Mouse (Mus musculus): ENCODE measurements around the gene Grsf1. TPM values are rescaled to one million over a fixed set of nuclear protein-coding genes. Genes with fewer than 3 reads are reported as not detected.

Gene Grsf1
- polyA plus RNA-seq, 1 experiment from 2014 or later, result 18.5 TPM

- Histone ChIP-seq H3K27me3 (ENCODE audit: control insufficient read depth, insufficient read depth, low read depth, low read length) (no peaks in the 10 kb centered on the region; the same call in 1 of the 2 replicates), H3K9me3 (replicated peaks; ENCODE audit: control insufficient read depth, low read length) (no peaks in the 10 kb centered on the region), H3K4me2 (ENCODE audit: low read depth, low read length) (no peak overlapping the region), H3K9ac (ENCODE audit: low read depth, low read length) (no peak overlapping the region), H3K36me3 (ENCODE audit: control insufficient read depth, insufficient read depth) (no peaks in the 10 kb centered on the region), H3K4me3 (ENCODE audit: low read depth, low read length) (no peak overlapping the region), H3K27ac (ENCODE audit: low read length) (peak overlapping the region; percentile 70), H3K4me1 (ENCODE audit: control insufficient read depth, low read depth, low read length) (no peaks in the 10 kb centered on the region; the same call in none of the 2 replicates)
- peak; percentile 70 for ATAC-seq (ENCODE audit: low read depth)
- 55% methylated on average over 10 of the region's 10 CpGs for WGBS (ENCODE audit: insufficient replicate concordance)
Observed at GRCm38 (mm10) chr5:88690681-88691505, 14.9 kb upstream of the Grsf1 start.

DNA sequence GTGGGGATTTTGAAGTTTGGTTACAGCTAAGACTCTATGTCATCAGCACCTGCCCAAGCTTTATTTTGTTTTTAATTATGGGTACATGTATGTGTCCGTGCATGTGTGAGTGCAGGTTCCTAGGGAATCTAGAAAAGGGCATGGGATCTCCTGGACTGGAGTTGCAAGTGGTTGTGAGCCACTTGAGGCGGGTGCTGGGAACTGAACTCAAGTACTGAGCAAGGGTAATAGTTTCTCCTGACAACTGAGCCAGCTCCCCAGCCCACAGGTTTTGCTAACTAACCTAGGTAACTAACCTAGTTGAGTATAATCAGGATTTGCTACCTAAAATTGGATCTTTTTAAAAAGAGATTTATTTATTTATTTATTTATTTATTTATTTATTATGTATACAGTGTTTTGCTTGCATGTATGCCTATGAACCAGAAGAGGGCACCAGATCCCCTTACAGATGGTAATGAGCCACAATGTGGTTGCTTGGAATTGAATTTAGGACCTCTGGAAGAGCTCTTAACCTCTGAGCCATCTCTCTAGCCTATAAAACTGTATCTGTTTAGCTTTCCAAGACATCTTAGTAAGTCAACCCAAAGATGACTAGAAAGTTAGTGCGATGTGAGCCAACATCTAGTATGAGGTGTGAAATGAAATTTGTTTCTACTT, 13.4 kb upstream of the Grsf1 start:
- H3K4me3 ChIP-seq (ENCODE audit: low read depth, low read length), result no peak overlapping the region
- WGBS (ENCODE audit: insufficient replicate concordance), result 62% methylated on average over 3 of the region's 3 CpGs
- H3K9me3 ChIP-seq (replicated peaks; ENCODE audit: control insufficient read depth, low read length), result no peaks in the 10 kb centered on the region
- no peaks in the 10 kb centered on the region; the same call in none of the 2 replicates for H3K4me1 ChIP-seq (ENCODE audit: control insufficient read depth, low read depth, low read length)
- no peak overlapping the region for H3K9ac ChIP-seq (ENCODE audit: low read depth, low read length)
- H3K36me3 ChIP-seq (ENCODE audit: control insufficient read depth, insufficient read depth), result no peaks in the 10 kb centered on the region
- H3K27me3 ChIP-seq (ENCODE audit: control insufficient read depth, insufficient read depth, low read depth, low read length), result peaks cover 4% of the 10 kb centered on the region
- ATAC-seq (ENCODE audit: low read depth), result no peak
- no peak overlapping the region for H3K4me2 ChIP-seq (ENCODE audit: low read depth, low read length)
- no peak overlapping the region for H3K27ac ChIP-seq (ENCODE audit: low read length)

GRCm38 (mm10) chr5:88688583-88689187, 12.7 kb upstream of the Grsf1 start:
- H3K27me3 ChIP-seq (ENCODE audit: control insufficient read depth, insufficient read depth, low read depth, low read length), result peaks cover 4% of the 10 kb centered on the region

DNA sequence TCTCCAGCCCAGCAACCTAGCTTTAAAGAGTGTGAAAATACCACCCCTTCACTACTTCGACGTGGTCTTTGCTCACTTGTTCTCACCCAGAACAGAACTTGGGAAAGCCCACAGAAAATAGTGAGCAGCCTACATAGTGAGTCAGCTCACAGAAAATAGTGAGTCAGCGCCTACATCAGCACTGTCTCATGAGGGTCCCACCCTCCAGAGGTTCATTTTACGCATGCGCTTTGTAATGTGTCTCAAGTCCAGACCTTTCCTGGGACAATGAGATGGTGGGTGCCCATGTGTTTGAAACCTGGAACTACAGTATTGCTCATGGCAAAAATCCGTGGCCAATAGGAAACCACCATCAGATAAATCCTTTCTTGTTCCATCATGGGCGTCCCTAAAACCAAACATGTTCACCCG, 12.0 kb upstream of the Grsf1 start:
- ATAC-seq (ENCODE audit: low read depth), result no peak
- no peaks in the 10 kb centered on the region for H3K9me3 ChIP-seq (replicated peaks; ENCODE audit: control insufficient read depth, low read length)
- no peak overlapping the region for H3K9ac ChIP-seq (ENCODE audit: low read depth, low read length)
- WGBS (ENCODE audit: insufficient replicate concordance), result 48% methylated on average over 8 of the region's 8 CpGs
- H3K4me2 ChIP-seq (ENCODE audit: low read depth, low read length), result no peak overlapping the region
- H3K27me3 ChIP-seq (ENCODE audit: control insufficient read depth, insufficient read depth, low read depth, low read length), result peaks cover 4% of the 10 kb centered on the region
- no peaks in the 10 kb centered on the region for H3K36me3 ChIP-seq (ENCODE audit: control insufficient read depth, insufficient read depth)
- no peaks in the 10 kb centered on the region; the same call in none of the 2 replicates for H3K4me1 ChIP-seq (ENCODE audit: control insufficient read depth, low read depth, low read length)
- no peak overlapping the region for H3K27ac ChIP-seq (ENCODE audit: low read length)
- no peak overlapping the region for H3K4me3 ChIP-seq (ENCODE audit: low read depth, low read length)

More at GRCm38 (mm10) chr5:88688583-88689187, 12.7 kb upstream of the Grsf1 start:
- no peaks in the 10 kb centered on the region for H3K36me3 ChIP-seq (ENCODE audit: control insufficient read depth, insufficient read depth)
- H3K9me3 ChIP-seq (replicated peaks; ENCODE audit: control insufficient read depth, low read length), result no peaks in the 10 kb centered on the region
- no peak for ATAC-seq (ENCODE audit: low read depth)
- H3K4me1 ChIP-seq (ENCODE audit: control insufficient read depth, low read depth, low read length), result no peaks in the 10 kb centered on the region; the same call in none of the 2 replicates
- 60% methylated on average over 15 of the region's 15 CpGs for WGBS (ENCODE audit: insufficient replicate concordance)
- H3K27ac ChIP-seq (ENCODE audit: low read length), result no peak overlapping the region
- no peak overlapping the region for H3K4me3 ChIP-seq (ENCODE audit: low read depth, low read length)
- H3K4me2 ChIP-seq (ENCODE audit: low read depth, low read length), result no peak overlapping the region
- no peak overlapping the region for H3K9ac ChIP-seq (ENCODE audit: low read depth, low read length)

DNA sequence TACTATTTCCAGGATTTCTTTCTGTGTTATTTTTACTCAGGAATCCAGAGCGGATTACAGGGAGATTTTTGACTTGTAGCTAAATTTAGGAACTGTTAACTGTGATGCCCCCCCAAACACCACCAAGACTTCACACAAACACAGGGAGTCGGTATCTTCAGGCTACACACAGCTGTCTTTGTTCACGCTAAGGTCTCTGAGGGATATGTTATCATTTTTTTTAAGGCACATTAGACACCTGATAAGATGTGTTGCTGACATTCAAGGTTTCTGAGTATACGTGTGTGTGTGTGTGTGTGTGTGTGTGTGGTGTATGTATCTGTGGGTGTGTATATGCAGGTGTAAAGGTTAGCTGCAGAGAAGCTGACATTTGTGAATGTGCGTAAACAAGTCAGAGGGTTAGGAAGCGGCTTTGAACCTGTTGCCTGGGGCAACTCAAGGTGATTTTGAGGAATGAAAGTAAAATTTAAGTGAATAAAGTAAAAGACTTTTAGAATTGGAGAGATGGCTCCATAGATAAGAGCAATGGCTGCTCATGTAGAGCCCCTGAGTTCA, 9.9 kb upstream of the Grsf1 start:
- Histone ChIP-seq H3K27me3 (ENCODE audit: control insufficient read depth, insufficient read depth, low read depth, low read length) (peaks cover 4% of the 10 kb centered on the region), H3K4me3 (ENCODE audit: low read depth, low read length) (no peak overlapping the region), H3K9ac (ENCODE audit: low read depth, low read length) (no peak overlapping the region), H3K4me2 (ENCODE audit: low read depth, low read length) (no peak overlapping the region), H3K9me3 (replicated peaks; ENCODE audit: control insufficient read depth, low read length) (no peaks in the 10 kb centered on the region), H3K27ac (ENCODE audit: low read length) (no peak overlapping the region), H3K4me1 (ENCODE audit: control insufficient read depth, low read depth, low read length) (no peaks in the 10 kb centered on the region; the same call in none of the 2 replicates), H3K36me3 (ENCODE audit: control insufficient read depth, insufficient read depth) (no peaks in the 10 kb centered on the region)
- ATAC-seq (ENCODE audit: low read depth), result 0 out of 2 replicates have a peak, but pooled peaks have one; percentile 7
- 33% methylated on average over 6 of the region's 6 CpGs for WGBS (ENCODE audit: insufficient replicate concordance)

DNA sequence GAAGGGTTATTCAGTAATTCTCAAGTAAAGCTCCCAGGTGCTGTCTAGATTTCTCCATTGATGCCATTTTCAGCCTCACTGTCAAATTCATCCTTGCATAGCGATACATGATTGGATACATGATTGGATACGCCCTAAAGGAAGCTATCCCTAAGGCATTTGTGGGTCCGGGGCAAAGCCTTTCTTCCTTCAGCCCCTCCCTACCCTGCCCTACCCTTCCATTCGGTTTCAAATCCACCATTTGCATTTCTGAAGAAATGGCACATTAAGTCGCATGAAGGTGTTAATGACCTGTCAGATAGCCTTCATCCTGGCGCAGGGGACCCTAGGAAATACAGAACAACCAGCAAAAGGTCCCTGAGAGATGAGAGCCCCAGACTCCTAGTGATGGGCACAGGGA, 9.3 kb upstream of the Grsf1 start:
- ATAC-seq (ENCODE audit: low read depth), result no peak

DNA sequence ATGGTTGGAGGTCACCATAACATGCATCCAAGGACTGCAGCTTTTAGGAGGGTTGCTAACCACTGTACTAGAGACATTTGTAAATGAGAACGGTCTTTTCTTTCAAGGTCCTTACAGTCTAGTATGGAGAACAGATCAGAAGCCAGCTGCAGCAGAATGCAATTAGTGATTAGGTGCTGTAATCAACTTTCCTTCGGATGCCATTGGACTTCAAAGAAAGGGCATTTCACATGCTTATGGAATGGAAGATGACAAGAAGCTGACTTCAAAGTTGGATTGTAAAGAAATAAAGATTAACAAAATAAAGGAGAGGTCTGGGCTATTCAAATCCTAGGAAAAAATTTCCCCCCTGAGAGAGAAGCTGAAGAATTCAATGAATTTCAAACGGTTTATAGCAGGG, 8.3 kb upstream of the Grsf1 start:
- WGBS (ENCODE audit: insufficient replicate concordance), result 25% methylated on average over 3 of the region's 3 CpGs
- H3K36me3 ChIP-seq (ENCODE audit: control insufficient read depth, insufficient read depth), result no peaks in the 10 kb centered on the region
- no peaks in the 10 kb centered on the region for H3K9me3 ChIP-seq (replicated peaks; ENCODE audit: control insufficient read depth, low read length)
- no peak overlapping the region for H3K9ac ChIP-seq (ENCODE audit: low read depth, low read length)
- no peak overlapping the region for H3K4me2 ChIP-seq (ENCODE audit: low read depth, low read length)
- H3K4me1 ChIP-seq (ENCODE audit: control insufficient read depth, low read depth, low read length), result peaks cover 6% of the 10 kb centered on the region
- no peak overlapping the region for H3K4me3 ChIP-seq (ENCODE audit: low read depth, low read length)
- no peak overlapping the region for H3K27ac ChIP-seq (ENCODE audit: low read length)
- ATAC-seq (ENCODE audit: low read depth), result no peak
- peaks cover 4% of the 10 kb centered on the region for H3K27me3 ChIP-seq (ENCODE audit: control insufficient read depth, insufficient read depth, low read depth, low read length)

More for the DNA sequence above, 9.3 kb upstream of the Grsf1 start:
- H3K9ac ChIP-seq (ENCODE audit: low read depth, low read length), result no peak overlapping the region
- no peaks in the 10 kb centered on the region for H3K9me3 ChIP-seq (replicated peaks; ENCODE audit: control insufficient read depth, low read length)
- H3K27me3 ChIP-seq (ENCODE audit: control insufficient read depth, insufficient read depth, low read depth, low read length), result peaks cover 4% of the 10 kb centered on the region
- no peak overlapping the region for H3K4me3 ChIP-seq (ENCODE audit: low read depth, low read length)
- no peak overlapping the region for H3K4me2 ChIP-seq (ENCODE audit: low read depth, low read length)
- no peaks in the 10 kb centered on the region for H3K36me3 ChIP-seq (ENCODE audit: control insufficient read depth, insufficient read depth)
- H3K27ac ChIP-seq (ENCODE audit: low read length), result no peak overlapping the region
- 14% methylated on average over 6 of the region's 6 CpGs for WGBS (ENCODE audit: insufficient replicate concordance)
- no peaks in the 10 kb centered on the region; the same call in none of the 2 replicates for H3K4me1 ChIP-seq (ENCODE audit: control insufficient read depth, low read depth, low read length)

DNA sequence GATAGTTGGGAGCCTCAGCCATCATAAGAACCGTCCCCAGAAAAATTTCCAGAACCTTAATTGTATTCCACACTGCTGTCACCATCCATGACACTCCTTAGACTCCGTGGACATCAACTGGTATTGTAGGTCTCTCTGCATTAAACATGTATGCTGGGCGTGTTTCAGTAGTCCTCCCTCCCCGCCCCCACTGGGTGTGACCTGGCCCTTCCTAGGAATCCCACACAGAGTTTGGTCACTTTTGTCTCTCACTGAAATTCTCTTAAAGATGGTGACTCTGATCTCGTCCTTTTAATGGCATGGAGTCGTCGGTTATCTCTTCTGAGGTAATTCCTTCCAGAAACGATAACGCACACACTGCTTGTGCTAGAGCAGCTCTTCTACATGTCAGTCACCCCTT, 7.7 kb upstream of the Grsf1 start:
- no peak overlapping the region for H3K27ac ChIP-seq (ENCODE audit: low read length)
- no peak overlapping the region for H3K4me3 ChIP-seq (ENCODE audit: low read depth, low read length)
- no peak overlapping the region for H3K4me2 ChIP-seq (ENCODE audit: low read depth, low read length)
- no peak for ATAC-seq (ENCODE audit: low read depth)
- H3K9me3 ChIP-seq (replicated peaks; ENCODE audit: control insufficient read depth, low read length), result no peaks in the 10 kb centered on the region
- peaks cover 4% of the 10 kb centered on the region for H3K27me3 ChIP-seq (ENCODE audit: control insufficient read depth, insufficient read depth, low read depth, low read length)
- no peaks in the 10 kb centered on the region for H3K36me3 ChIP-seq (ENCODE audit: control insufficient read depth, insufficient read depth)
- H3K9ac ChIP-seq (ENCODE audit: low read depth, low read length), result no peak overlapping the region
- whole genome bisulfite sequencing (ENCODE audit: insufficient replicate concordance), result 58% methylated on average over 9 of the region's 9 CpGs
- peaks cover 11% of the 10 kb centered on the region for H3K4me1 ChIP-seq (ENCODE audit: control insufficient read depth, low read depth, low read length)
